Mouse (Mus musculus): ENCODE data around the gene Tshz2.
"Not testable (repeated sequence)": the region's sequence is repeated elsewhere in the genome, so short reads cannot be mapped to it uniquely, and the experiment has no call there.

Gene Tshz2

DNA sequence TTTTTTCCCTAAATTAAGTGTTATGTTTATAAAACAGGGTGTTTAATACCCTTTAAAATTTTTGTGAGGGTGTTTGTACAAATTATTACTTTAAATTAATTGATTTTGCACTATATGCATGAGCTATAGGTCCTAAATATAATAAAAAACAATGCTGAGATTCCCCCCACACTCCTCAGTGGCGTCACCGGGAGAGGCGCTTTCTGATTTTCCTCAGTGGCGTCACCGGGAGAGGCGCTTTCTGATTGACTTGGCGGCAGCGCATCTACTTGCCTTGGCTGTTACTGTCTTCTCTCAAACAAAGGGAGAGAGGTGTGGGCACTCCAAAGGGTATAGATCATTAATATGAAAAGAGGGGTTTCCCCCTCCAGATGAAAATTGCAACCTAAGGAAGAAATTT is 179.2 kb downstream of the Tshz2 start:
- DNase-seq (ENCODE audit: low spot score in 2 of 2): no peak

DNA sequence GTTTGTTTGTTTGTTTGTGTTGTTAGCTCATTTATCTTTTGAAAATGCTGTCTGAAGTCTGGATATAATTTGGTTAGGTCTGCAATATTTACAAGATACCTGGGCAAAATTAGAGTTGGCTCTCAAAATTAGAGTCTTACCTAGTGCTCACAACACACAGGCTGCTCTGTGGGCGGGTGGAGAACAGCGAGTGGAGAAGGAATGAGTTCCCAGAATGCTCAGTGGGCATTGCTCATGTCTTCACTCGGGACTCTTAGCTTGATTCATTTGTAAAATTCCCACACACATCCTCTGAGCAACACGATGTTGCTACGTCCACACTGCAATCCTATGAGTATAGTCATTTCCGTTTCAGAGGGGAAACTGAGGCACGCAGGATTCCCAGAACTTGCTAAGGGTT is 180.1 kb downstream of the Tshz2 start:
- no peak for DNase-seq (ENCODE audit: low spot score in 2 of 2)

DNA sequence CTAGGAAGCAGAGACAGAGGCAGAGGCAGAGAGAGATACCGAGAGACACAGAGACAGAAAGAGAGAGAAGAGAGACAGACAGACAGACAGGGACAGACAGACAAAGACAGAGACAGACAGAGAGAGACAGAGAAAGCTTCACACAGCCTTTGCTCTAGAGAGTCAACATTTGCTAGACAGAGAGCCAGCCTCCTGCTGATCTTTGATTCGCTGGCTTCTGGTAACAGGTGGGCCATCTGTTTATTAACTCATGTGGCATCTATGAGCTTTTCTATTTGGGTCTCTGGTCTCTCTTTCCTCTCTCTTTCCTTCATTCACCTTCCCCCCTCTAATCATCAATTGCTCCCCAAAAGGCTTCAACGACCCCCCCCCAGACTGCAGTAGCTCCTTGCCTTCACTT is 181.5 kb downstream of the Tshz2 start:
- no peak for DNase-seq (ENCODE audit: low spot score in 2 of 2)

DNA sequence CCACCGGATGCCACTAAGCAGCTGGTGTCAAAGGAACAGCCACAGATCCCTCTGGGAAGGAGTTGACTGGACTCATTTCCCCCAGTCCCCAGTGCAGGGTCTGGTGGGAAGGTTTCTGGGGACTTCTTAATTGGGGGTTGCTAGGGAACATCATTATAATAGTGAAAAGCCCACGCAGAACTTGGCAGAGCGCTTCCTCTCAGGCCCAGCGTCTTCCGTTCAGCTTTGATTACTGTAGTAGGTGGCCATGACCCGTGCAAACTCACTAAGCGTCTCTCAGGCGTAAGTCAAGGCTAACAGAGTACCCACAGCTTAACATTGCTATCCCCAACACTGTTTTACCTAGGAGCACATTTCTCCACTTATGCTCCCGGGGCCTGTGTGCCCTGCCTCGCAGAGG is 181.9 kb downstream of the Tshz2 start:
- no peak for DNase-seq (ENCODE audit: low spot score in 2 of 2)

DNA sequence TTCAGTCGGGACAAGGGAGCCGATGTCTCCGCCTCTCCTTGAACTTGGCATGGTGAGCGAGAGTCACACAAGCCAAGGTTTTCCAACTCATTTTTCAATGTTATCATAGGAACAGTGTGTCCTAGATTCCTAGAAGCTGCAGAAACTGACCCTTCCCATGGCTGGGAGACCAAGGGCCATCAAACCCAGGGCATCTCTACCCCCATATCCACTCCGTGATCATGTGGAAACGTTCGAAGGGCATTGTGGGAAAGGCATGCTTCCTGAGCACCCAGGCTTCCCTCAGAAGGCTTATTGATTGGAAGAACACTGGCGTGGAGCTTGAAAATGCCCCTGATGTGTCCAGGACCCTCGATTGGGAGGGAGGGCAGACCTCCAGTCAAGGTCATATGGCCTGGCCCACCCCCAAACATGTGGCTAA is 188.2 kb downstream of the Tshz2 start:
- no peak for DNase-seq (ENCODE audit: low spot score in 2 of 2)

DNA sequence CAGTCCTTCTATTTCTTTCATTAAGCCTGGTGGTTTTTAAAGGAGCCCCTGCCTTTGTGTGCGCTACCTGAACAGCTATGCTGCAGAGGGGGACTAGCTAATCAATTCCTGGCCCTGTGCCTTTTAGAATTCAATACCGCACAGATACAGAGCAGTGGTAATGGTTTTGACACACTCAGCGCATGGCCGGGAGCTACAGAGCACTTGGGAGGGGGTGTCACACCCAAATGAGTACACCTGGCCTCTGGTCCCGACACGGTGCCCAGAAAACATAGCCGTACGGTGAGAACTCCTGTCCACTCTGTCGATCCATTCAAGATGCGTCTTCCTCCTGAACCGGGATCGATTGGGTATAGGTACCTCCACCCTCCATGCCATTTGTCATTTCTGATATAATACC is 193.1 kb downstream of the Tshz2 start:
- DNase-seq (ENCODE audit: low spot score in 2 of 2): no peak

DNA sequence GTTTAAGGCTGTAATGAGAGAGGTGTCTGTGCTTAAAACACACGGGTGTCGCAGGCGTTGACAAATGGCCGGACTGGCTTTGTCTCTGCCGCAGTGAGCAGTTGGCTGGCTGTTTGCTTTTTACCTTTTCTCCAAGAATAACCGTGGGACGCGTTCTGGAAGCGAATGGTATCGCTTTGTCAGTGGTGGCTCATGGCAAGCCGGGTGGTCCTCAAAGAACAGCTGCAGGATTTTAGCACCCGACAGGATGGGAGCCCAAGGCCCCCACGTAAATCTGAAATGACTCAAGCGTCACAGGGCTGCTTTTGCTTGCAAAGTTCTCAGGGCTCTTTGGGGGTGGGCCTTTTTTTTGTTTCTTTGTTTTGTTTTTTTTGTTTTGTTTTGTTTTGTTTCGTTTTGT is 193.5 kb downstream of the Tshz2 start:
- DNase-seq (ENCODE audit: low spot score in 2 of 2): no peak

DNA sequence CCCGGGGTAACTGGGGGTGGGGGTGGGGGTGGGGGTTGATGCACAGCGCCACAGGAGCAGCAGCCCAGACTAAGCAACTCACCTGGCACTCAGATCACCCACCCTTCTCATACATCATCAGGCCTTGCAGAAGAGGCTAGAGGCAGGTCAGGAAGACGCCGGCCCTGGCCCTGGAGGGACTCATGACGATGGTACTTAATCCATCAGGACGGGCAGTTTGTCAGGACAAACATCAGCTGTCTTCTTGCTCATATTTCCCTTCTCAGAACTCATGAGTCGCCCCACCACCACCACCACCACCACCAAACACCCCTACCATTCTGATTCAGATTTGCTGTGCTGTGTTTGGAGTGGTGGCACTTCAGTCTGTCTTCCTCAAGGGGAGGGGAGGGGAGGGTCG is 194.0 kb downstream of the Tshz2 start:
- no peak for DNase-seq (ENCODE audit: low spot score in 2 of 2)

DNA sequence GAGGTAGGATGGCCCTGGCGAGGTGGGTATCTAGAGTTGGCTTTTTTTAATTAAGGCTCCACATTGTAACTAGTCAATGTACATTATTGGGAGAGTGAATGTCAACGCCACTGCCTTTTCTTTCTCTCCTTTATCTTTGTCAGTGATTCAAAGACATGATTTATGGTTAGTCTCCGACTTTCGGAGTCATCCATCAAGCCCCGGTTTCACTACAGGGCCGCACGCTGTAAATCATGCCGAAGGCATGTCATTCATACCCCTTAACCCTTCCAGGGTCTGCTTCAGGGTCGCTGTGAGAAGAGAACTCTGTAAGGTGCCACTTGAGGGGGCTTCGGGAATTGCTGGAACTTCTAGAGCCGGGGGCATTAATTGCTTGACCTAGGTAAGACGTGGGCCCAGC is 199.4 kb downstream of the Tshz2 start:
- no peak for DNase-seq (ENCODE audit: low spot score in 2 of 2)

DNA sequence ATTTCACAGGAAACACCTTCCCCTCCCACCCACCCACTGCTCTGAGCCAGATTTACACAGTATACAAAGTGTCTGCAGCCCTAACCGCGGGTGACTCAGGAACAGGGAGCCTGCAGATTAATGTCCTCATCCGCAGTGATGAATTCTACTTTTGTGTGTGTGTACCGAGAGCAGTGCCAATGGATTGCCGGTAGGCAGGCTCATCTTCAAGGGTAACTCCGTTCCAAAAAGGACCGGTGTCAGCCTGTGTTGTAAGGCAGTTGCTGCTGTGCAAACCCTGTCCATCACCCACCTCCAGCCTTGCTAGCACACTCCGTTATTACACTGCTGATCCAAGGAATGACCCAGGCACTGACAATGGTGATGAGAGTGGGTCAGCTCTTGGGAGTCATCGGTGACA is 200.8 kb downstream of the Tshz2 start:
- no peak for DNase-seq (ENCODE audit: low spot score in 2 of 2)

DNA sequence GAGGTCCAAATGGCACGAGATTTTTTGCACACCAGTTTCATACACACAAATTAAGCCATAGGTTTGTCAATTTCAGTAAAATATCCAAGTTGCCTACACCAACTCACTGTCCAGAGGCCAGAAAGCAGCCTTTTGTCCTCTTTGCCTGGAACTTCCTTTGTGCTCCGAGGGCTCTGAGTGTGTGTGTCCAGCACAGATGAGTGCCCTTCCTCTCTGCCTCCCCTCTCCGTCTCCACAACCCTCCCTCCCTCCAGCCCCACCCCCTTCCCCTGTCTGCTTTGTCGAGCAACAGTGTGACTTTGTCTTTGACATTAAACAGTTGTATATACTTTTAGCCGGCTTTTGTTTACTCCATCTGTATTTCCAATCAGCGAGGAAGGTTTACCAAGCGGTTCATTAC is 201.8 kb downstream of the Tshz2 start:
- DNase-seq (ENCODE audit: low spot score in 2 of 2): no peak

DNA sequence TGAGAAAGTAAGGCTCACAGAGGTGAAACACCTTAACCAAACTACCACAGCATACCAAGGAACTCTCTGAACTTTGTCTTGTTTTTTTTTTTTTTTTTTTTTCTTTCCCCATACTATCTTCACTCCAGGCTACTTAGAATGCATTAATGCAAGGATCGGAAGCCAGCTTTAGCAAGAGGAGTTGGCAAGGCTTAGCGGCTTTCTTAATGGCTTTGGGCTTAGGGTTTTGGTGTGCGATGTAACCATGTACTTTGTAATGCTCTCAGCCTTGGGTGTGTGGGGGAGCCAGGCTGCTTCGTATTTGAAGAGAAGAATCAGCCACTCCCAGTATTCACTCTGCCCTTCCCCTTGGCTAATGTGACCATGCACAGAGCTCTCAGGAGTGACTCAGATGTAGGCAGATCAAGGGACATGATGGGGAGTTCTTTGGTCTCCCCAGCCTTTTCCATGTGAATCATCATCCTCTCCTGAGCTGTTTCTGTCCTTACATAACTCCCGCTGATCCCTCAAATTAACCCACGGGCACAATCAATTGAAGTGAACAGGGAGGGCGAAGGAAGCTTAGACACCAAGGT is 204.3 kb downstream of the Tshz2 start:
- DNase-seq (ENCODE audit: low spot score in 2 of 2): no peak

DNA sequence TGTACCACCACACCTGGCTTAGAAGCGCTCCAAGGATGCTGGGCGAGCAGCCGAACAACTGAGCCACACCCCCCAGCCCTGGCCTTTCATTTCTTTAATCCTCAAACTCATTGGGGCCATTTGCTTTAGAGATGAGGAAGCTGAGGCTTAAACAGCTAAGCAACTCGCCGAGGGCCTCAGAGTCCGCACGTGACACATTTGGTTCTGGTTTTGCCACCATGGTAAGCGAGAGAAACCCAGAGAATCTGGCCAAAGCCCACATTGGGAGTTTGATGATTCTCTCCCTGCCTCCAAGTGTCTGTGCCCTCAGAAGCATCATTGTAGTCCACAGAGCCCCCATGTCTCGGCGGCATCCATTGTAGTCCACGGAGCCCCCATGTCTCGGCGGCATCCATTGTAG is 205.7 kb downstream of the Tshz2 start:
- DNase-seq (ENCODE audit: low spot score in 2 of 2): no peak

DNA sequence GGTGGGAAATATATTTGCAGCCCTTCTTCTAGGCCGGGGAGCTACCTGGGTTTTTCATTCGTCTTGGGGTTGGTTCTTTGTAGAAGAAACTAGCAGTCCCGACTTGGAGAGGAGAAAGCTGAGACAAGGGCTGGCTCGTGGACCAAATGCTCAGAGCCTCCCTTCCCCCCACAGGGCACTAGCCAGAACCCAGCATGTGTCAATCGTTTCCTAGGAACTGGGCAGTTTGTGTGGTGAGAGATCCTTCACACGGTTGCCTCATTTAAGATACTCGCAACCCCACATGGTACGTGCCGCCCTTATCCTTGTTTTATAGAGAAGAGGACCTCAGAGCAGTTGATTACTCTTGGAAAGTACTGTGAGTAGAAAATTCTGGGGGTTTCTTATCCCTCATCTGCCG is 208.6 kb downstream of the Tshz2 start:
- no peak for DNase-seq (ENCODE audit: low spot score in 2 of 2)

DNA sequence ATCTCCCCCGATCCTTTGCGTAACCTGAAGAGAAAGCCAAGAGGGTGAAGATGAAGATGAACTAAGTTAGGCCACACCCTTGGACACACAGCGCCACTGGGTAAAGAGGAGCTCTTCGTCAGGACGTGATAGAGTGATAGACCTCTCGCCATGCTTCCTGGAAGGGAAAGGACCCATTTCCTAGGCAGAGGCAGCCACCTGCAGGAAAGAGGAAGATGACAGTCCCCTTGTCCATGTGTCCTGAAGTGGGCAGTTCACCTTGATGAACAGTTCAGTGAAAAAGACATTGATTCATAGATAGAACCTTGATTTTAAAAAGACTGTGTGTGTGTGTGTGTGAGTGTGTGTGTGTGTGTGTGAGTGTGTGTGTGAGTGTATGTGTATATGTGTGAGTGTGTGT is 209.7 kb downstream of the Tshz2 start:
- DNase-seq (ENCODE audit: low spot score in 2 of 2): no peak

DNA sequence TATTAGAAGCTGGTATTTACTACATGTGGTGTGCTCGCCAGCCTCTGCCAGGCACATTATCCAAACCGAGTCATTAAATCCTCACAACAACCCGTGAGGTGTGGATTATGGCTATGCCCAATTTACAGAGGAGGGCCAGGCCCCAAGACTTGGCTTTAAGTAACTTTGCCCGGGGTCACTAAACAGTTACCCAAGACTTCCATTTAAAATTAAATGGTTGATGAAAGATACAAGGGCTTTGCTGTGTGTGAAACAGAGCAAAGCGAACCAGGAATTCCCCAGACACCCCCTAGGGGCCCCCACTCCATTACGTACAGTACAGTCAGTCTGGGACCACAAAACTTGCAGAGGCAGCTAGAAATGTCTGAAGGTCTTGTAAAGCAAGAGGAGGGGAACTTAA is 210.7 kb downstream of the Tshz2 start:
- no peak for DNase-seq (ENCODE audit: low spot score in 2 of 2)

DNA sequence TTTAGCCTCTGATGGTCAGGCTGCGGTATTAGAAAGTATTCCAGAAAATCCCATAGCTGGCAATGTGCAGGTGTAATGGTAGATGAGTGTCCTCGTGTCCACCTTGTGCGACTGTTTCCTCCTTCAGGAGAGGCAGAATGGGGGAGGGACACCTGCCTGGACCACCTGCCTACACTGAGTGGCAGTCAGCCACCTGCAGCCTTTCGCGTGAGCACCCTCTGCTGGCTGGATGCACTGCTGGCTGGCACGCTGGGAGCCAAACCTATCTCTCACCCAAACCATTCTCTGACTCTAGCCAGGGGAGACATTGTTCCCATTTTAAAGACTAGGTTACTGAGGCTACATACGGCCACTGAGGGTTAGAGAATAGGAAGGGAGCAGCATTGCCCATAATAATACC is 216.3 kb downstream of the Tshz2 start:
- DNase-seq (ENCODE audit: low spot score in 2 of 2): peak; percentile 8 to 33

DNA sequence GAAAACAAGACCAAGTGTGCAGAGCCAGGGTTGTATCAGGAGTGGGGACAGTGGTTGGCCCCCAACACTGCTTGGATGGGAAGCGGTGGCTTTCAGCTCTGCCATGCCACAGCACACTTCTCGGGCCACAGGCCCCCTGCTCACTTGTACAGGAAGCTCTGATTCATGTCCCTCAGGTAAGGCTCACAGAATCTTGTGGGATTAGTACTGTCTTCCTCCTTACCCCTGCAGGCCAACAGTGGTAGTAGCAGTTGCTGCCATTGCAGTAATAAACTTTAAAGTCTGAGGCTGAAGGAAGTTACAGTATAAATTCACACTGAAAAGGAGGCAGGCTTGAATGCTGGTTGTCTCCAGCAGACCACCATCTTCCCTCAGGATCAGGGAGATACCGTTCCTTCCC is 216.7 kb downstream of the Tshz2 start:
- DNase-seq (ENCODE audit: low spot score in 2 of 2): no peak

DNA sequence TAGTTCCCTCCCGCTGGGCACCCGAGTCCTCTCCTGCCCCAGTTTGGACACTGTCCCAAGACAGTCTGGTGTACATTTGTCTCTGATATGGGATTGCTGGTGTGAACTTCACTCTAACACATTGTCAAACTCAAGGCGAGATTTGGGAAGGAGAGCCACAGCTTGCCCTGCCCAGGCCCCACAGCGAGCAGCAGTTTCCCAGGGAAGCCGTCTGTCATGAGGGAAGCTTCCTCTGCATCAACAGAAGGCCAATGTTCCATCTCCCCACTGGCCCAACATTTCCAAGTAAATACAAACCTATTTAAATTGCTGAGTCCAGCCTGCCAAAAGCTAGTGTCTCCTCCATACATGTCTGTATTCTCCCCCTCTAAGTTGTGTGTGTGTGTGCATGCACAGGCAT is 218.8 kb downstream of the Tshz2 start:
- DNase-seq (ENCODE audit: low spot score in 2 of 2): no peak

DNA sequence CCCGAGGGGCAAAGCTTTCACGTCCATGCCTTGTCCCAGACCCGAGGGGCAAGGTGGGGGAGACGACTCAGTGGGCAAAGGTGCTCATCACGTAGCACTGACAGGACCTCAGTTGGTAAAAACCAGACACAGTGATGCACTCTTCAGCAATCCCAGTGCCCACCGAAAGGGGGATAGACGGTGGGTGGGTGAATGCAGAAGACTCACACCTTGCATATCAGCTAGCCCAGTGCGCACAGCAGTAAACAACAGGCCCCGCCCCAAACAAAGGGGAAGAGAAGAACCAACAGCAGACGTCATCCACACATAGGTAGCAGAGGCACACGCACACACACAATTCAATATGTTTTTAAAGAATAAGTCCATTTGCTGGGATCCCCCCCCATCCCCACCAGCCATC is 221.7 kb downstream of the Tshz2 start:
- no peak for DNase-seq (ENCODE audit: low spot score in 2 of 2)

DNA sequence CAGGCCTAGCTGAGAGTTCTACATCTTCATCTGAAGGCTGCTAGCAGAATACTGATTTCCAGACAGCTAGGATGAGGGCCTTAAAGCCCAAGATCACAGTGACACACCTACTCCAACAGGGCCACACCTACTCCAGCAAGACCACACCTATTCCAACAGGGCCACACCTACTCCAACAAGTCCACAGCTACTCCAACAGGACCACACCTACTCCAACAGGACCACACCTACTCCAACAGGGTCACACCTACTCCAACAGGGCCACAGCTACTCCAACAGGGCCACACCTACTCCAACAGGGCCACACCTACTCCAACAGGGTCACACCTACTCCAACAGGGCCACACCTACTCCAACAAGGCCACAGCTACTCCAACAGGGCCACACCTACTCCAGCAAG is 224.2 kb downstream of the Tshz2 start:
- DNase-seq (ENCODE audit: low spot score in 2 of 2): not testable (repeated sequence)

DNA sequence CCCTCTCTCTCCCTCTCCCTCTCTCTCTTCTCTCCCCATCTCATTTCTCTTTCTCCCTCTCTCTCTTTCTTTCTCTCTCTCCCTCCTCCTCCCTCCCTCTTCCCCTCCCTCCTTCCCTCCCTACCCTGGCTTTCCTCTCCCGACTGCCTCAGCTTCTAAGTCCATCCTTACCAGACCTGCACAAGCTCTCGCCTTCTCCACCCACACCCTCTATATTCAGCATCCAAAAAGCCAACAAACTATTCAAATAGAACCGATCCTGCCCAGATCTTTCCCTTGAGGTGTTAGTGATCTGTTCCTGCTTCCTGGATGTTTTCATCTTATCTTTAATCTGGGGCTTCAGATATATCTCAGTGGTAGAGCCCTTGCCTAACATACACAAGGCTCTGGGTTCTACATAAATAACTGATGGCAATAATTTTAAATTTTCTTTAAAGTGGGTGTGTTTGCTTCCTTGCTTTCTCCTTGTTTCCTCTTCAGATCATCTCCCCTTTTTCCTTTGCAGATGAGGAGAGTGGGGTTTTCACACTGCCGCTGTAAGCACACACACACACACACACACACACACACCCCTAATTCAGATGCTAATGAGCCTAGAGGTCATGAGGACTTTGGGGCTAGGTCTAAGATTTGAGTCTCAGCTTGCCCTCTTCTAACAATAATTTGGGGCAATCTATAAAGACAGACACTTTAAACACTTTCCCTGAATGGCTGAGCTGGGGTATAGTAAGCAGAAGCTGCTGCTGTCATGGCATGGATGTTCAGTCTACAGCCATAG is 226.5 kb downstream of the Tshz2 start:
- DNase-seq (ENCODE audit: low spot score in 2 of 2): no peak

DNA sequence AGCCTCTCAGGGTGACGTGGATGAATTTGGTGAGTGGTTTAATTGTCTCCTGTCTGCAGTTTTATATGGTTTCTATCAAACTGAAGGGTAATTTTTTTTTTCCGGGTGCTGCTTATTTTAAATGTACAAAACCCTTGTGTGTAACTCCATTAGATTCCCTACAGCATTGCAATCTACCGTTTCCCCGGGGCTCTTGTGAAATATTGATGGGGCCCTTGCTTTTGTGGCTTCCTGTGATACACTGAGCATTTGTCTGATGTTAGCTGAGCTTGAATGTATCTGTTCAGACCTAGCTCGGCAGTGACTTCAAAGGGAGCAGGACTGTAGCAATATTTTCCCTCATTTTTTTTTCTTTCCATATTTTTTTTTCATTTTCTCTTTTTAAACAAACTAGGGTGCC is 228.1 kb downstream of the Tshz2 start:
- DNase-seq (ENCODE audit: low spot score in 2 of 2): no peak

DNA sequence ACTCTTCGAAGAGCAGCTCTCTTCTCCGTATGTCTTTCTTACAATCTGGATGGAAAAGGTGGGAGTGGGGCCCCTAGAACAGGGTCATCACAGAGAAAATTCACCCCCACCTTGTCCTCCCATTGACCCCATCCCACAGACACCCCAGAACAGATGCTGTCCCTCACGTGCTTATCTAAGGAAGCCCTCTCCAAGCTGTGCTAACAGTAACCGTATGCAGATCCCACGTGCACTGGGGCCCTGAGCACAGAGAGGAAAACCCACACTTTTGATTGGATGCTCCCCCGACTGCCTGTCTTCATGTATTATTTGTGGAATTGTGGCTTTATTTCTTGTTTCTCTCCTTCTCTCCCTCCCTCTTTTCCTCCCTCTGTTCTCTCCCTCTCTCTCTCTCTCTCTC is 229.9 kb downstream of the Tshz2 start:
- no peak for DNase-seq (ENCODE audit: low spot score in 2 of 2)

All from urinary bladder, adult 18-20 months (tissue).